Mouse (Mus musculus) heart, embryonic 15.5 days (tissue): Measurements from ENCODE around the gene Samd3. TPM values are rescaled to one million over a fixed set of nuclear protein-coding genes. Genes with fewer than 3 reads are reported as not detected.

Experiments
- ATAC-seq: fragments of 200-750 bp; cut with Nextera tagmentation; replicated peaks from 2 replicates; pipeline ENCODE4 v1.8.0; 2017; ENCODE audit warnings: low read depth, moderate TSS enrichment; ENCODE audit not compliant: insufficient number of reproducible peaks, insufficient read depth, low FRiP score
- H3K27ac ChIP-seq: fragments of 300-500 bp; sonication (generic); 2 replicates; pipeline ENCODE4 v1.5.1; 2015; ENCODE audit warnings: mild to moderate bottlenecking, inconsistent platforms
- H3K27me3 ChIP-seq: fragments of 300-500 bp; sonication (generic); 2 replicates; pipeline ENCODE4 v1.6.1; 2015; ENCODE audit warnings: inconsistent platforms
- H3K36me3 ChIP-seq: fragments of 300-500 bp; sonication (generic); 2 replicates; pipeline ENCODE4 v1.6.1; 2015; ENCODE audit warnings: mild to moderate bottlenecking, inconsistent platforms
- H3K4me1 ChIP-seq: fragments of 300-500 bp; sonication (generic); replicated peaks from 2 replicates; pipeline ENCODE4 v1.6.1; 2015; ENCODE audit warnings: inconsistent platforms
- H3K4me2 ChIP-seq: fragments of 300-500 bp; sonication (generic); 2 replicates; pipeline ENCODE4 v1.6.1; 2015; ENCODE audit warnings: inconsistent platforms, mild to moderate bottlenecking, moderate library complexity
- H3K4me3 ChIP-seq: fragments of 300-500 bp; sonication (generic); 2 replicates; pipeline ENCODE4 v1.5.1; 2015; ENCODE audit warnings: mild to moderate bottlenecking, inconsistent platforms
- H3K9ac ChIP-seq: fragments of 300-500 bp; sonication (generic); 2 replicates; pipeline ENCODE4 v1.6.1; 2015; ENCODE audit warnings: mild to moderate bottlenecking, inconsistent platforms
- H3K9me3 ChIP-seq: fragments of 300-500 bp; sonication (generic); replicated peaks from 2 replicates; pipeline ENCODE4 v1.6.1; 2016; ENCODE audit warnings: inconsistent platforms
- WGBS: fragments of 180-500 bp; shearing (Covaris S2); methylation state at CpG from one replicate; pipeline ENCODE4 v1.1.7; 2015; ENCODE audit warnings: mixed read lengths; 5-methylcytosine and 5-hydroxymethylcytosine counted together
- polyA plus RNA-seq: library from polyadenylated mRNA; unstranded; fragments of >200 nt; fragmentation: Nextera tagmentation; extraction: Ambion mirVana; gene quantifications from 2 replicates; pipeline ENCODE4 v1.2.1, GENCODE M21; 2015

The Samd3 gene
- 0.09 TPM in 1 of 2 replicates, not detected in the other for polyA plus RNA-seq

DNA sequence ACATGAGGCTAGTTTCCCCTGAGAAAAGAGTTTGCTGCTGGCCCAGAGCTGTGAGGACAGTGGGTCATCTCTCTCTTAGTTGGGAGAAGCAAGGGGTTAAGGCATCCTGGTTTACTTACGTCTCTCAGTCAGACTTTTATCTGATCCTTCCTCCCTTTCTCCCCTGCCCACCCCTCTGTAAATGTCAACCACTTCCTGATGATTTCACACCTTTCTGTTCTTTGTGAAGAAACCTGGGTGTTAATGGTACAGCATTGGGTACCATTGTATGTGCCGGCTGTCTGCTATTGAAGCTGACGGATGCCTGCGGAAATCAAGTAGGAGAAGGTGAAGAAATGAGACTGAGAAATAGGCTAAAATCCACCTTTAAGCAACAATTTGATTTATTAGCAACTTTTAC, at the start of gene Samd3:
TSS of gene Samd3 (plus strand) at position 220 of the 400 bp plus-strand sequence.
- Histone ChIP-seq H3K27ac (no peak within 1 kb of the TSS), H3K4me2 (no peak within 1 kb of the TSS), H3K27me3 (no peaks in the 10 kb centered on the region), H3K36me3 (no peaks in the 10 kb centered on the region), H3K9me3 (no peaks in the 10 kb centered on the region), H3K4me1 (no peaks in the 10 kb centered on the region), H3K9ac (no peak within 1 kb of the TSS), H3K4me3 (no peak within 1 kb of the TSS)
- WGBS: 48% methylated on average over 4 of the region's 4 CpGs
- no peak for ATAC-seq

DNA sequence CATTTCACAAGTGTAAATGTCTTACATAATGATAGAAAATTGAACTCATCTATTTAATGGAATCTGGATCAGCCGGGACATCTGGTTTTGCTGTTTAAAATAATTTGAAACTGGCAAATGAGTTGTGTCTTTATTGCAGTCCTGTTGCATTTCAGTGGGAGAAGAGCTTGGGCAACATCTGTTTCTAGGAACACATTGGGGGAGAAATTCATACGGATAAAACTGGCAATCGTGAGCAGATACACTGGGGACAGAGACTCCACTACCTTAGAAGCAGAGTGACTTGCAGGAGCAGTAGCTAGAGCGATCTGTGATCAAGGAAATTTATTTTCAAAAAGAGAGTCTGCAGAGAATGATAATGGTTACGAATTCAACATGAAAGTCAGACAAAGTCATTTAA, 44.2 kb upstream of the Samd3 start:
- Histone ChIP-seq H3K4me1 (no peaks in the 10 kb centered on the region), H3K4me2 (no peak overlapping the region), H3K9me3 (no peaks in the 10 kb centered on the region), H3K4me3 (no peak overlapping the region), H3K27me3 (no peaks in the 10 kb centered on the region), H3K27ac (no peak overlapping the region), H3K36me3 (no peaks in the 10 kb centered on the region), H3K9ac (no peak overlapping the region)
- 81% methylated on average over 5 of the region's 5 CpGs for WGBS
- ATAC-seq: no peak

DNA sequence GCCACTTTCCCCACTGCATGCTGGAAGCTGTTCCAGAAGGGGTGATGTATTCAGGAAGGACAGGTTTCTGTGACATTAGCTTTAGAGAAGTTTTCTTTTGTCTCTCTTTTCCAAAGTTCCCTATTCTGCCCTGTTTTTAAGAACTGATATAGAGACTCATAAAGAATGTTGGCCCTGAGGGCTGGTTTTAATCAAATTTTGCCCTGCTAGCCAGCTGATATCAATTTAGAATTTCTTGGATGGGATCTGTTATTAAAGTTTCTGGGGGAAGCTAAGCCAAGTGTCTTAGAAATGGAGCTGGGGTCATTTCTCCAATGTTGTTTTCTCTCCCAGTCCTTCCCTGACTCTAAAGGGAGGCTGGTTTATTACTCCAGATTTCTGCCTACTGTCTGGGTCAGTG, 38.7 kb upstream of the Samd3 start:
- no peak overlapping the region for H3K4me2 ChIP-seq

DNA sequence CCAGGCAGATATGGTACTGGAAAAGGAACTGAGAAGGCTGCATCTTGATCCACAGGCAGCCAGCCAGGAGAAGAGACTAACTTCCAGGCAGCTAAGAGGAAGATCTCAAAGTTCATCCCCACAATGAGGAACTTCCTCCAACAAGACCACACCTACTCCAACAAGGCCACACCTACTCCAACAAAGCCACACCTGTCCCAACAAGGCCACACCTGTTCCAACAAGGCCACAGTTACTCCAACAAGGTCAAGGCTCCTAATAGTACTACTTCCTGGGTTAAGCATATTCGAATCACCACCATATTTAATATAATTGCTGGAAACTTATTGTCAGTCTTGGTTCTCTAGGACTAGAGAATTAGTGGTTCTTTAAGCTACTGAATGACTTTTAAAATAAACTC, 34.6 kb upstream of the Samd3 start:
- H3K27me3 ChIP-seq: no peaks in the 10 kb centered on the region
- H3K9me3 ChIP-seq: no peaks in the 10 kb centered on the region
- no peak for ATAC-seq
- no peak overlapping the region for H3K4me2 ChIP-seq
- H3K36me3 ChIP-seq: no peaks in the 10 kb centered on the region
- no peaks in the 10 kb centered on the region for H3K4me1 ChIP-seq
- H3K27ac ChIP-seq: no peak overlapping the region
- H3K9ac ChIP-seq: no peak overlapping the region
- 74% methylated on average over 1 of the region's 1 CpGs for WGBS
- no peak overlapping the region for H3K4me3 ChIP-seq

More for the DNA sequence above, 38.7 kb upstream of the Samd3 start:
- Histone ChIP-seq H3K4me3 (no peak overlapping the region), H3K27ac (no peak overlapping the region), H3K27me3 (no peaks in the 10 kb centered on the region), H3K9ac (no peak overlapping the region), H3K9me3 (no peaks in the 10 kb centered on the region), H3K4me1 (no peaks in the 10 kb centered on the region), H3K36me3 (no peaks in the 10 kb centered on the region)
- ATAC-seq: no peak

DNA sequence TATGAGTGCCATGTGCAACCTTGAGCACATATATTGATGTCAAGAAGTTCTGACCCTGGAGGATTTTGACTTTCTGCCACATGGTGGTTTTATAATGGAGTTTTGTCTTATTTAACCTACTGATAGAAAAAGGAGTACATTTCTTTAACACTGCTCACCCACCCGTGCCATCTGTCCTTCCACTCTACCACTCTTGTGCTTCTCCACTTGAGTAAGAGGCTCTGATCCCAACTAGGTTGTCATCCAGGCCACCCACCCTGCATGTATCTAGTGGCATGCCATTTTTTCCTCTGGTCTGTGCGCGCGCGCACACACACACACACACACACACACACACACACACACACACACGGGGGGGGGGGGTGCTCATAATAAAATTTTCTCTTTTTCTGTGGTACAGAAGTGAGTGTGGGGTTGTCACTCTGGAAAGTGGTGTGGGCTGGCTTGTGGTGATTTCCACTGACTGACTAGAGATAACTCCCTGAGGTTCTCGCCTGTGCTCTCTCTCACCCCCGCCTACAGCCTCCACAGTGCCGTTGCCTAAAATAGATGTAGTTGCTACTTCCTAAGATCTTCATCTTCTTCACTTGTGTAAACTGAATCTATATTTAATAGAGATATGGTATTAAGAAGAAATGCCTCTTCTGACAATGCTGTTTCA, 26.7 kb upstream of the Samd3 start:
- Histone ChIP-seq H3K4me2 (no peak overlapping the region), H3K4me3 (no peak overlapping the region), H3K9me3 (no peaks in the 10 kb centered on the region), H3K9ac (no peak overlapping the region), H3K27me3 (no peaks in the 10 kb centered on the region), H3K27ac (no peak overlapping the region), H3K36me3 (no peaks in the 10 kb centered on the region), H3K4me1 (no peaks in the 10 kb centered on the region)
- 71% methylated on average over 9 of the region's 9 CpGs for WGBS
- ATAC-seq: no peak

DNA sequence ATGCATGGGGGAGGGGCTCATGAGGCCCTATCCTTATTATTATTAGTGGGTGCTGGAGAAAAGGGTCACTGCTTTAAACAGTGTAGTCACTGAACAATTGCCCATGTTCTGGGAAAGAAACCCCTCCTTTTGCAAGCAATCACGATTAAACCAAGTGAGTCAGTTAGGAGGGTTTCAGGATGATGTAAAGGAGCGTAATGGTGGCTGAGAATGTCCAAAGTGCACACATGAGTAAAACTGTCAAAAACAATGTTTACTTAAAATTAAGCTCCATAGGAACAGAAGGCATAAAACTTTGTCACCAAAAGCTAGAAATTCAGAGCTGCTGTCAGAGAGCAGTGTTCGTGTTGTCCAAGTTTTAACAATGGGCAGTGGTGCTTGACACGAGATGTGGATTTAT, 8.8 kb upstream of the Samd3 start:
- Histone ChIP-seq H3K4me3 (no peak overlapping the region), H3K27ac (no peak overlapping the region), H3K4me1 (no peaks in the 10 kb centered on the region), H3K27me3 (no peaks in the 10 kb centered on the region), H3K9ac (no peak overlapping the region), H3K36me3 (no peaks in the 10 kb centered on the region), H3K4me2 (no peak overlapping the region), H3K9me3 (no peaks in the 10 kb centered on the region)
- no peak for ATAC-seq
- 71% methylated on average over 4 of the region's 4 CpGs for WGBS

DNA sequence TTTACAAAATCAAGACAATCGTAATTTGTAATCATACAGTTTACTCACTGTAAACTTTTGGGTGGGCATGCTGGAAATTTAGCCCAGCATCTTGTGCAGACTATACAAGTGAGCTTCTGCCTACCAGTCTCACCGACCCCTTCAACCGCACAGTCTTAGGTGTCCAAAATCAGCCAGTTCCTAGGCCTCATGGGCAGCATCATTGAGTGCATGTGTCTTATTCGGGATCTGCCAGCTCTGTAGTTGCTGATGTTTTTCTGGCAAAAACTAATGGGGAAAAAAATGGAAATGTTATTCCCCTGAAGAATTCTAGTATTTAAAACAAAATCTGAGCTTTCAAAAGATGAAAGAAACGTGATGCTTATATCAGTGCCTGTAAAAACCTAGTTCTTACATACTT, 3.3 kb upstream of the Samd3 start:
- ATAC-seq: no peak
- Histone ChIP-seq H3K27ac (no peak overlapping the region), H3K36me3 (no peaks in the 10 kb centered on the region)

DNA sequence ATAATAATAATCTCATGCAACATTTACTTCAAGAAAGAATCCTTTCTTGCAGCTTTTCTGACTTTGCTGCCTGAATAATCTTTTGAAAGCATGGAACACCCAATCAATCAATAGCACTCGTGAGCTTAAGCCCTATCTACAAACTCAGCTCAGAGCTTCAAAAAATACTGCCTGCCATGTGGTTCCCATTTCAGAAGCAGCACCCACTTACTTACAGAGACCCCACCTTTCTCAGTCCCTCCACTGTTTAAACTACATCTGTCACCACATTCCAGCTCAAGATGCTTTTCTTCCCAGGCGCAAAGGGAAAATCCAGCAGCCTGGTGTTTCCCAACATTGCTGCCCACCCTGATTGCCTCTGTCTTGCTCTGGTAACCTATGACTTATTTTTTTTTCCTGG, 2.8 kb upstream of the Samd3 start:
- no peak for ATAC-seq
- no peaks in the 10 kb centered on the region for H3K4me1 ChIP-seq

More for the DNA sequence above, 3.3 kb upstream of the Samd3 start:
- no peak overlapping the region for H3K4me3 ChIP-seq
- no peak overlapping the region for H3K9ac ChIP-seq
- no peak overlapping the region for H3K4me2 ChIP-seq
- H3K4me1 ChIP-seq: no peaks in the 10 kb centered on the region
- WGBS: 75% methylated on average over 5 of the region's 5 CpGs
- H3K27me3 ChIP-seq: no peaks in the 10 kb centered on the region
- no peaks in the 10 kb centered on the region for H3K9me3 ChIP-seq

DNA sequence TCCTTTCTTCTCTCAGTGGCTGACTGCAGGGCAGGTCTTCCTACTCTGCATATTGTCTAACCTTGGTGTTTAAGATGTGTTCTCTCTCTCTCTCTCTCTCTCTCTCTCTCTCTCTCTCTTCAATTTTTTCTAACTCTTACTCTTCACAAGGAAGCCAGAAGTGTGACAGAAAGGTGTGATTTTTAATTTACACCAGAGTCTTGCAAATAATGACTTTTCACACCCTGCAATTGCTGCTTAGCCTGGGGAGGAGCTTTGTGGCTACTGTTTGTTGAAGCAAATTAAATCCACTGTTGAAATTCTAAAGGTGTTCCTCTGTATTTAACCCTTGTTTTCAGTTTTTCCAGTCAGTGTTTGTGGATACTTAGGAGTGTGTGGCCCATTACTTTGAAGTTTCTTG, 1.3 kb upstream of the Samd3 start:
- no peak overlapping the region for H3K4me2 ChIP-seq
- H3K27ac ChIP-seq: no peak overlapping the region
- no peaks in the 10 kb centered on the region for H3K36me3 ChIP-seq
- H3K27me3 ChIP-seq: no peaks in the 10 kb centered on the region
- H3K9ac ChIP-seq: no peak overlapping the region
- ATAC-seq: no peak
- no peak overlapping the region for H3K4me3 ChIP-seq
- no peaks in the 10 kb centered on the region for H3K4me1 ChIP-seq
- no peaks in the 10 kb centered on the region for H3K9me3 ChIP-seq

More for the DNA sequence above, 2.8 kb upstream of the Samd3 start:
- Histone ChIP-seq H3K4me2 (no peak overlapping the region), H3K36me3 (no peaks in the 10 kb centered on the region), H3K9ac (no peak overlapping the region), H3K4me3 (no peak overlapping the region), H3K27ac (no peak overlapping the region), H3K9me3 (no peaks in the 10 kb centered on the region), H3K27me3 (no peaks in the 10 kb centered on the region)
- WGBS: 42% methylated on average over 2 of the region's 2 CpGs

DNA sequence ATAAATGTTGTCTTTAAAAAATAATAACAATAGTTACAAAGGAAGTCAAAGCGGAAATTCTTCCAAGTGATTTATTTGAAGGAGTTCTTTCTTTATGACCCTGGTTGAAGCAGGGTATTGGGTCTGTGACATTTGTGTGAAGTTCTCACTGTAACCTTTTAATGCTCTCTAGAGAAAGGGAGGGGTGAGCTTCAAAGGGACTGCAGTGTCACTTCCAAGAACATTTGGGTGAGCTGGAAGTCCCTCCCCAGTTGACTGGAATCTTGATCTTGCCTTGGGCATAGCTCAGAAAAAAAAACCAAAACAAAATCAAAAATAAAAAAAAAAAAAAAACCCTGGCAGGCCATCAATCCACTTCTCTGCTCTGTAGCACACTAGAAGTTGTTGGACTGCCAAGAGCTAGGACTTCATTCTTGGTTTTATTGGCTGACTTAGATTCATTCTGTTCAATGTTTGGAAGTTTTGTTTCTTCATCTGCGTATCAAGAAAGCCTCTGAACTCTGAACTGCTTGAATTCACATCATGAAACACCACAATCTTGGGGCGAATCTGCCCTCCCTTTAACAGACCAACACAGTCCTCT, 2.7 kb downstream of the Samd3 start:
- H3K9ac ChIP-seq: no peak overlapping the region
- H3K27ac ChIP-seq: no peak overlapping the region
- H3K4me1 ChIP-seq: no peaks in the 10 kb centered on the region
- H3K27me3 ChIP-seq: no peaks in the 10 kb centered on the region
- no peaks in the 10 kb centered on the region for H3K9me3 ChIP-seq
- H3K4me3 ChIP-seq: no peak overlapping the region
- no peaks in the 10 kb centered on the region for H3K36me3 ChIP-seq
- no peak overlapping the region for H3K4me2 ChIP-seq
- ATAC-seq: no peak
- WGBS: 78% methylated on average over 3 of the region's 3 CpGs

DNA sequence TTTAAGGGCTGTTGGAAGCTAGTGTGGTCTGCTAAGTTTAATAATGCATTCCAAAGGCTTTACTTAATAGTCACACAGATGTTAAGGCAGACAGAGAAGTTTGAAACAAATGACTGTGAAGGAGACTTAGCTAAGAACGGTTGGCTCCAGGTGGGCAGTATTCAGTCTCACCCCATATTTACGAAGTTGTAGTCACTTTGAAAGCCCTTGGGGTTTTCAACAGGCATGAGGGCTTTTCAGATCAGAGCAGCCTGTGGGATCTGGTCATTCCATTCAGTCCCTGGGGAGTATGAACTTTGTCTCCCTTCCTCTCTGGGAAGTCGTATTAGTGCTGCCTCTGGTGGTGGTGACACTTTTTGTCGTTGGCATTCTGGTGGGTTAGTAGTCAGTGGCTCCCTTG, 9.1 kb downstream of the Samd3 start:
- Histone ChIP-seq H3K27ac (no peak overlapping the region), H3K36me3 (no peaks in the 10 kb centered on the region), H3K4me2 (no peak overlapping the region), H3K9me3 (no peaks in the 10 kb centered on the region), H3K4me1 (no peaks in the 10 kb centered on the region), H3K9ac (no peak overlapping the region), H3K27me3 (no peaks in the 10 kb centered on the region), H3K4me3 (no peak overlapping the region)
- WGBS: 37% methylated on average over 4 of the region's 4 CpGs
- ATAC-seq: no peak

DNA sequence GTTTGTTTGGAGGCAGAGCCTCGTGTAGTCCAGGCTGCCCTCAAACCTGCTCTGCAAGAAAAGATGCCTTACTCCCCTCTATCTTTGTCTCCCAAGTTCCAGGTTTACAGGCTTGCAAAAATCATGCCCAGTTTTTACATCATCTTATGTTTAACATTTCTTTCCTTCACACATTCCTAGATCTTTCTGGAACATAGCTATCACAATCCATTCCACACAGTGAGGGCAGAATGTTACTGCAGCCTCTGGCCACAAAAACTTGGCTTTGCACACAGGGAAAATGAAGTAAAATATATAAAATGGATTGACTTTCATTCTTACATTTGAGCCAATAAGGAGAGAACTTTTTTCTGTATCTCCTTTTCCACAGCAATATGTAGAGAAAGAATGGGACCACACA, 9.6 kb downstream of the Samd3 start:
- ATAC-seq: no peak
- Histone ChIP-seq H3K4me3 (no peak overlapping the region), H3K36me3 (no peaks in the 10 kb centered on the region), H3K27me3 (no peaks in the 10 kb centered on the region), H3K27ac (no peak overlapping the region), H3K9me3 (no peaks in the 10 kb centered on the region), H3K4me1 (no peaks in the 10 kb centered on the region), H3K4me2 (no peak overlapping the region), H3K9ac (no peak overlapping the region)
- 52% methylated on average over 1 of the region's 1 CpGs for WGBS
